Mouse (Mus musculus): ENCODE data around the gene Spcs2. TPM values are rescaled to one million over a fixed set of nuclear protein-coding genes. Genes with fewer than 3 reads are reported as not detected.

Gene Spcs2
- total and polyA plus RNA-seq, 2 experiments from 2014 or later: 79.1 to 146 TPM

- Histone ChIP-seq H3K4me1 (ENCODE audit: control insufficient read depth, insufficient read depth) (peaks cover 27% of the 10 kb centered on the region), H3K9ac (replicated peaks; ENCODE audit: low read depth, low read length) (peak within 1 kb of the TSS; percentile 64), H3K4me3 (ENCODE audit: low read depth, low read length) (peak within 1 kb of the TSS; percentile 64), H3K27ac (ENCODE audit: low read depth) (peak within 1 kb of the TSS; percentile 92), H3K36me3 (replicated peaks; ENCODE audit: control insufficient read depth, insufficient read depth, low read length) (no peaks in the 10 kb centered on the region), H3K9me3 (replicated peaks; ENCODE audit: control insufficient read depth, low read length) (no peaks in the 10 kb centered on the region), H3K27me3 (ENCODE audit: control insufficient read depth, insufficient read depth, low read length) (no peaks in the 10 kb centered on the region), H3K4me2 (ENCODE audit: low read depth, low read length) (peak within 1 kb of the TSS; percentile 76)
- TF ChIP-seq CTCF (IDR thresholded peaks at IDR 0.05; ENCODE audit: low read depth) (peak; percentile 21; the same call in 1 of the 2 replicates), EP300 (IDR thresholded peaks at IDR 0.05; ENCODE audit: low read depth) (no peak)
- peak; percentile 96 for DNase-seq (ENCODE audit: low spot score)
- under 1% methylated on average over 26 of the region's 26 CpGs for WGBS
- peak; percentile 100 for ATAC-seq (ENCODE audit: insufficient read depth, low read depth)
Measured at GRCm38 (mm10) chr7:99828083-99828570, 35.1 kb downstream of the Spcs2 start, which contains the start of gene Neu3. Gene Neu3 (minus strand): TSS chr7:99828417.

- WGBS: 65% methylated on average over 6 of the region's 6 CpGs
- no peaks in the 10 kb centered on the region for H3K9me3 ChIP-seq (replicated peaks; ENCODE audit: control insufficient read depth, low read length)
- peaks cover 36% of the 10 kb centered on the region for H3K4me1 ChIP-seq (ENCODE audit: control insufficient read depth, insufficient read depth)
- DNase-seq (ENCODE audit: low spot score): no peak
- H3K27ac ChIP-seq (ENCODE audit: low read depth): no peak overlapping the region
- no peak overlapping the region for H3K4me3 ChIP-seq (ENCODE audit: low read depth, low read length)
- H3K4me2 ChIP-seq (ENCODE audit: low read depth, low read length): 0 out of 2 replicates have a peak overlapping the region, but pooled peaks have one; percentile 11
- H3K36me3 ChIP-seq (replicated peaks; ENCODE audit: control insufficient read depth, insufficient read depth, low read length): no peaks in the 10 kb centered on the region
- H3K9ac ChIP-seq (replicated peaks; ENCODE audit: low read depth, low read length): no peak overlapping the region
- H3K27me3 ChIP-seq (ENCODE audit: control insufficient read depth, insufficient read depth, low read length): no peaks in the 10 kb centered on the region
- no peak for TF ChIP-seq CTCF (IDR thresholded peaks at IDR 0.05; ENCODE audit: low read depth)
- TF ChIP-seq EP300 (IDR thresholded peaks at IDR 0.05; ENCODE audit: low read depth): no peak
- no peak for ATAC-seq (ENCODE audit: insufficient read depth, low read depth)
Measured at GRCm38 (mm10) chr7:99826096-99826495, 37.2 kb downstream of the Spcs2 start.

GRCm38 (mm10) chr7:99825511-99825910 is 37.8 kb downstream of the Spcs2 start:
- 72% methylated on average over 9 of the region's 9 CpGs for WGBS
- H3K9me3 ChIP-seq (replicated peaks; ENCODE audit: control insufficient read depth, low read length): no peaks in the 10 kb centered on the region

GRCm38 (mm10) chr7:99824649-99825483 is 38.4 kb downstream of the Spcs2 start:
- Histone ChIP-seq H3K27ac (ENCODE audit: low read depth) (peak overlapping the region; percentile 51; the same call in 1 of the 2 replicates), H3K9ac (replicated peaks; ENCODE audit: low read depth, low read length) (no peak overlapping the region)
- WGBS: 38% methylated on average over 16 of the region's 16 CpGs

More at GRCm38 (mm10) chr7:99825511-99825910, 37.8 kb downstream of the Spcs2 start:
- peaks cover 36% of the 10 kb centered on the region for H3K4me1 ChIP-seq (ENCODE audit: control insufficient read depth, insufficient read depth)
- no peak overlapping the region for H3K4me3 ChIP-seq (ENCODE audit: low read depth, low read length)
- no peaks in the 10 kb centered on the region for H3K36me3 ChIP-seq (replicated peaks; ENCODE audit: control insufficient read depth, insufficient read depth, low read length)
- DNase-seq (ENCODE audit: low spot score) (no peak), ATAC-seq (ENCODE audit: insufficient read depth, low read depth) (no peak)
- H3K4me2 ChIP-seq (ENCODE audit: low read depth, low read length): peak overlapping the region; percentile 11
- H3K9ac ChIP-seq (replicated peaks; ENCODE audit: low read depth, low read length): no peak overlapping the region
- H3K27ac ChIP-seq (ENCODE audit: low read depth): peak overlapping the region; percentile 51; the same call in 1 of the 2 replicates
- no peaks in the 10 kb centered on the region for H3K27me3 ChIP-seq (ENCODE audit: control insufficient read depth, insufficient read depth, low read length)
- TF ChIP-seq EP300 (IDR thresholded peaks at IDR 0.05; ENCODE audit: low read depth) (no peak), CTCF (IDR thresholded peaks at IDR 0.05; ENCODE audit: low read depth) (no peak)

GRCm38 (mm10) chr7:99823045-99823663 is 40.1 kb downstream of the Spcs2 start:
- H3K27ac ChIP-seq (ENCODE audit: low read depth): 0 out of 2 replicates have a peak overlapping the region, but pooled peaks have one; percentile 45
- no peak overlapping the region for H3K4me3 ChIP-seq (ENCODE audit: low read depth, low read length)
- DNase-seq (ENCODE audit: low spot score): no peak
- peaks cover 32% of the 10 kb centered on the region for H3K4me1 ChIP-seq (ENCODE audit: control insufficient read depth, insufficient read depth)
- H3K36me3 ChIP-seq (replicated peaks; ENCODE audit: control insufficient read depth, insufficient read depth, low read length): no peaks in the 10 kb centered on the region
- H3K9ac ChIP-seq (replicated peaks; ENCODE audit: low read depth, low read length): no peak overlapping the region
- 76% methylated on average over 10 of the region's 10 CpGs for WGBS
- TF ChIP-seq EP300 (IDR thresholded peaks at IDR 0.05; ENCODE audit: low read depth) (no peak), CTCF (IDR thresholded peaks at IDR 0.05; ENCODE audit: low read depth) (no peak)
- no peak overlapping the region for H3K4me2 ChIP-seq (ENCODE audit: low read depth, low read length)
- no peaks in the 10 kb centered on the region for H3K27me3 ChIP-seq (ENCODE audit: control insufficient read depth, insufficient read depth, low read length)
- ATAC-seq (ENCODE audit: insufficient read depth, low read depth): no peak
- H3K9me3 ChIP-seq (replicated peaks; ENCODE audit: control insufficient read depth, low read length): no peaks in the 10 kb centered on the region

More at GRCm38 (mm10) chr7:99824649-99825483, 38.4 kb downstream of the Spcs2 start:
- ATAC-seq (ENCODE audit: insufficient read depth, low read depth): no peak
- no peaks in the 10 kb centered on the region for H3K9me3 ChIP-seq (replicated peaks; ENCODE audit: control insufficient read depth, low read length)
- no peaks in the 10 kb centered on the region for H3K36me3 ChIP-seq (replicated peaks; ENCODE audit: control insufficient read depth, insufficient read depth, low read length)
- peak overlapping the region; percentile 23; the same call in 1 of the 2 replicates for H3K4me2 ChIP-seq (ENCODE audit: low read depth, low read length)
- no peak overlapping the region for H3K4me3 ChIP-seq (ENCODE audit: low read depth, low read length)
- H3K4me1 ChIP-seq (ENCODE audit: control insufficient read depth, insufficient read depth): peaks cover 36% of the 10 kb centered on the region
- no peak for TF ChIP-seq CTCF (IDR thresholded peaks at IDR 0.05; ENCODE audit: low read depth)
- TF ChIP-seq EP300 (IDR thresholded peaks at IDR 0.05; ENCODE audit: low read depth): no peak
- DNase-seq (ENCODE audit: low spot score): no peak
- H3K27me3 ChIP-seq (ENCODE audit: control insufficient read depth, insufficient read depth, low read length): no peaks in the 10 kb centered on the region

Data from heart, postnatal 0 days (tissue).